Mouse (Mus musculus): ENCODE measurements around the gene Zgpat. TPM values are rescaled to one million over a fixed set of nuclear protein-coding genes. Genes with fewer than 3 reads are reported as not detected.

The Zgpat gene
- polyA plus RNA-seq, 1 experiment from 2014 or later = 30.1 TPM

GRCm38 (mm10) chr2:181379778-181380177 is 15.1 kb downstream of the Zgpat start, which contains the start of gene Lime1:
Gene Lime1, plus strand, starts transcription at chr2:181380078.
- H3K27ac ChIP-seq (replicated peaks; ENCODE audit: low read depth, low read length) = no peak within 1 kb of the TSS
- H3K36me3 ChIP-seq (ENCODE audit: control insufficient read depth, insufficient read depth, low read length) = peaks cover 59% of the 10 kb centered on the region
- H3K27me3 ChIP-seq (replicated peaks; ENCODE audit: control insufficient read depth, insufficient read depth, low read length) = no peaks in the 10 kb centered on the region
- no peak within 1 kb of the TSS for H3K9ac ChIP-seq (ENCODE audit: low read depth, low read length)
- WGBS = 93% methylated on average over 12 of the region's 12 CpGs
- no peaks in the 10 kb centered on the region for H3K4me1 ChIP-seq (ENCODE audit: control insufficient read depth, insufficient read depth, low read length)
- no peaks in the 10 kb centered on the region for H3K9me3 ChIP-seq (ENCODE audit: control insufficient read depth, low read length)
- no peak within 1 kb of the TSS for H3K4me2 ChIP-seq (ENCODE audit: low read depth, low read length)
- no peak within 1 kb of the TSS for H3K4me3 ChIP-seq (ENCODE audit: low read depth, low read length)
- DNase-seq (ENCODE audit: low spot score) (no peak), ATAC-seq (ENCODE audit: low read depth) (no peak)

- ATAC-seq (ENCODE audit: low read depth) = no peak
- Histone ChIP-seq H3K9me3 (ENCODE audit: control insufficient read depth, low read length) (no peaks in the 10 kb centered on the region), H3K4me3 (ENCODE audit: low read depth, low read length) (no peak overlapping the region), H3K4me2 (ENCODE audit: low read depth, low read length) (no peak overlapping the region), H3K4me1 (ENCODE audit: control insufficient read depth, insufficient read depth, low read length) (no peaks in the 10 kb centered on the region), H3K27ac (replicated peaks; ENCODE audit: low read depth, low read length) (no peak overlapping the region), H3K36me3 (ENCODE audit: control insufficient read depth, insufficient read depth, low read length) (peaks cover 64% of the 10 kb centered on the region), H3K9ac (ENCODE audit: low read depth, low read length) (no peak overlapping the region), H3K27me3 (replicated peaks; ENCODE audit: control insufficient read depth, insufficient read depth, low read length) (no peaks in the 10 kb centered on the region)
- WGBS = 85% methylated on average over 5 of the region's 5 CpGs
- no peak for DNase-seq (ENCODE audit: low spot score)
Observed at GRCm38 (mm10) chr2:181380251-181380650, 15.5 kb downstream of the Zgpat start.

GRCm38 (mm10) chr2:181381107-181381506 is 16.4 kb downstream of the Zgpat start:
- H3K4me3 ChIP-seq (ENCODE audit: low read depth, low read length) = no peak overlapping the region
- H3K27ac ChIP-seq (replicated peaks; ENCODE audit: low read depth, low read length) = no peak overlapping the region
- H3K36me3 ChIP-seq (ENCODE audit: control insufficient read depth, insufficient read depth, low read length) = peaks cover 65% of the 10 kb centered on the region
- ATAC-seq (ENCODE audit: low read depth) (no peak), DNase-seq (ENCODE audit: low spot score) (no peak)
- H3K9ac ChIP-seq (ENCODE audit: low read depth, low read length) = no peak overlapping the region
- 90% methylated on average over 3 of the region's 5 CpGs for WGBS
- no peaks in the 10 kb centered on the region for H3K4me1 ChIP-seq (ENCODE audit: control insufficient read depth, insufficient read depth, low read length)
- no peaks in the 10 kb centered on the region for H3K9me3 ChIP-seq (ENCODE audit: control insufficient read depth, low read length)
- H3K4me2 ChIP-seq (ENCODE audit: low read depth, low read length) = no peak overlapping the region
- H3K27me3 ChIP-seq (replicated peaks; ENCODE audit: control insufficient read depth, insufficient read depth, low read length) = no peaks in the 10 kb centered on the region

DNA sequence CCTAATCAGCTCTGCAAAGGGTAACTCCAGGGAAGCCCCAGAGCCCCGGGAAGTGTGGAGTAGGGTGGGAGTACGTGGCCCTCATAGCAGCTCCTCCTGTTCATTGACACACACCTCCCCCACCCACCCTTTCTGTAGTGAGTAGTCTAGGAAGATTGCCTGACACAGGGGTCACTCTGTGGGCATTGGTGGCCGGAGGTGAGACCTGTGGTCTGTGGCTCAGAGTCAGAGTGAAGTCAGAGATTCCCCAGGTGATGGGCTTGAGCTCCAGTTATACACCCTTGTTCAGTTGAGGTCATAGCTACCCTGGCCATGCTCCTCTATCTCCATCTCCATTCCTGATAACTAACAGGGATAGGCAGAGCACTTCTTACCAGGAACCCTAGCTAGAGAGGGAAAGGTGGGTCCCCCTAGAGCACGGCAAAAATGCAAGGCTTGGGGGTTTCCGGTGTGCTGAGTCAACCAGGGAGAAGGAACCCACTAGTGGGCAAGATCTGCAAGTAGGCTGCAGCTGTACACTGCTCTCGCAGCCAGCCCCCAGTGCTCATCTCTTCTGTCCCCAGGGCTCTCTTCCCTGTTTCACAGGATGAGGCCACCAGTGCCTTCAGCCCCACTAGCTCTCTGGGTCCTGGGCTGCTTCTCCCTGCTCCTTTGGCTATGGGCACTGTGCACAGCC is 17.0 kb downstream of the Zgpat start:
- no peak overlapping the region for H3K27ac ChIP-seq (replicated peaks; ENCODE audit: low read depth, low read length)
- no peak overlapping the region for H3K4me2 ChIP-seq (ENCODE audit: low read depth, low read length)
- no peak overlapping the region for H3K9ac ChIP-seq (ENCODE audit: low read depth, low read length)
- no peaks in the 10 kb centered on the region for H3K9me3 ChIP-seq (ENCODE audit: control insufficient read depth, low read length)
- H3K27me3 ChIP-seq (replicated peaks; ENCODE audit: control insufficient read depth, insufficient read depth, low read length) = no peaks in the 10 kb centered on the region
- H3K36me3 ChIP-seq (ENCODE audit: control insufficient read depth, insufficient read depth, low read length) = peaks cover 65% of the 10 kb centered on the region
- 92% methylated on average over 6 of the region's 6 CpGs for WGBS
- H3K4me3 ChIP-seq (ENCODE audit: low read depth, low read length) = no peak overlapping the region
- DNase-seq (ENCODE audit: low spot score) (no peak), ATAC-seq (ENCODE audit: low read depth) (no peak)
- H3K4me1 ChIP-seq (ENCODE audit: control insufficient read depth, insufficient read depth, low read length) = no peaks in the 10 kb centered on the region

GRCm38 (mm10) chr2:181384463-181384862 is 19.7 kb downstream of the Zgpat start:
- Histone ChIP-seq H3K4me2 (ENCODE audit: low read depth, low read length) (no peak overlapping the region), H3K4me1 (ENCODE audit: control insufficient read depth, insufficient read depth, low read length) (no peaks in the 10 kb centered on the region), H3K9ac (ENCODE audit: low read depth, low read length) (no peak overlapping the region), H3K27ac (replicated peaks; ENCODE audit: low read depth, low read length) (no peak overlapping the region), H3K9me3 (ENCODE audit: control insufficient read depth, low read length) (no peaks in the 10 kb centered on the region), H3K4me3 (ENCODE audit: low read depth, low read length) (no peak overlapping the region), H3K36me3 (ENCODE audit: control insufficient read depth, insufficient read depth, low read length) (peaks cover 53% of the 10 kb centered on the region), H3K27me3 (replicated peaks; ENCODE audit: control insufficient read depth, insufficient read depth, low read length) (no peaks in the 10 kb centered on the region)
- 0 out of 2 replicates have a peak, but pooled peaks have one; percentile 7 for ATAC-seq (ENCODE audit: low read depth)
- no peak for DNase-seq (ENCODE audit: low spot score)
- WGBS = 80% methylated on average over 7 of the region's 7 CpGs

- WGBS = 78% methylated on average over 4 of the region's 4 CpGs
- peak; percentile 66 for ATAC-seq (ENCODE audit: low read depth)
- peak overlapping the region; percentile 28; the same call in 1 of the 2 replicates for H3K27ac ChIP-seq (replicated peaks; ENCODE audit: low read depth, low read length)
- H3K9ac ChIP-seq (ENCODE audit: low read depth, low read length) = no peak overlapping the region
- no peaks in the 10 kb centered on the region for H3K27me3 ChIP-seq (replicated peaks; ENCODE audit: control insufficient read depth, insufficient read depth, low read length)
- peak; percentile 63 for DNase-seq (ENCODE audit: low spot score)
- no peaks in the 10 kb centered on the region for H3K9me3 ChIP-seq (ENCODE audit: control insufficient read depth, low read length)
- peaks cover 48% of the 10 kb centered on the region for H3K36me3 ChIP-seq (ENCODE audit: control insufficient read depth, insufficient read depth, low read length)
- H3K4me3 ChIP-seq (ENCODE audit: low read depth, low read length) = no peak overlapping the region
- H3K4me1 ChIP-seq (ENCODE audit: control insufficient read depth, insufficient read depth, low read length) = no peaks in the 10 kb centered on the region
- no peak overlapping the region for H3K4me2 ChIP-seq (ENCODE audit: low read depth, low read length)
Observed at GRCm38 (mm10) chr2:181384919-181385391, 20.2 kb downstream of the Zgpat start.

GRCm38 (mm10) chr2:181385885-181386284 is 21.2 kb downstream of the Zgpat start:
- WGBS = 71% methylated on average over 3 of the region's 3 CpGs
- no peak overlapping the region for H3K4me2 ChIP-seq (ENCODE audit: low read depth, low read length)
- H3K4me1 ChIP-seq (ENCODE audit: control insufficient read depth, insufficient read depth, low read length) = no peaks in the 10 kb centered on the region
- H3K9ac ChIP-seq (ENCODE audit: low read depth, low read length) = no peak overlapping the region
- no peak overlapping the region for H3K4me3 ChIP-seq (ENCODE audit: low read depth, low read length)
- H3K9me3 ChIP-seq (ENCODE audit: control insufficient read depth, low read length) = no peaks in the 10 kb centered on the region
- H3K36me3 ChIP-seq (ENCODE audit: control insufficient read depth, insufficient read depth, low read length) = peaks cover 41% of the 10 kb centered on the region
- no peak for DNase-seq (ENCODE audit: low spot score)
- H3K27me3 ChIP-seq (replicated peaks; ENCODE audit: control insufficient read depth, insufficient read depth, low read length) = no peaks in the 10 kb centered on the region
- ATAC-seq (ENCODE audit: low read depth) = no peak
- H3K27ac ChIP-seq (replicated peaks; ENCODE audit: low read depth, low read length) = no peak overlapping the region

GRCm38 (mm10) chr2:181386663-181387210 is 22.0 kb downstream of the Zgpat start:
- Histone ChIP-seq H3K4me1 (ENCODE audit: control insufficient read depth, insufficient read depth, low read length) (no peaks in the 10 kb centered on the region), H3K9me3 (ENCODE audit: control insufficient read depth, low read length) (no peaks in the 10 kb centered on the region), H3K9ac (ENCODE audit: low read depth, low read length) (no peak overlapping the region), H3K4me3 (ENCODE audit: low read depth, low read length) (no peak overlapping the region), H3K27ac (replicated peaks; ENCODE audit: low read depth, low read length) (no peak overlapping the region), H3K27me3 (replicated peaks; ENCODE audit: control insufficient read depth, insufficient read depth, low read length) (no peaks in the 10 kb centered on the region), H3K4me2 (ENCODE audit: low read depth, low read length) (no peak overlapping the region), H3K36me3 (ENCODE audit: control insufficient read depth, insufficient read depth, low read length) (peaks cover 35% of the 10 kb centered on the region)
- ATAC-seq (ENCODE audit: low read depth) (0 out of 2 replicates have a peak, but pooled peaks have one; percentile 5), DNase-seq (ENCODE audit: low spot score) (no peak)
- 73% methylated on average over 3 of the region's 4 CpGs for WGBS

All from embryonic facial prominence, embryonic 14.5 days (tissue).